Mouse (Mus musculus): Measurements from ENCODE around the gene Olfr715b.

GRCm38 (mm10) chr7:107092920-107093319 is 17.2 kb downstream of the Olfr715b start, which contains the start of gene Olfr17:
- TF ChIP-seq CTCF (IDR thresholded peaks at IDR 0.05; ENCODE audit: low read depth, low read length) (no peak), POLR2A (IDR thresholded peaks at IDR 0.05; ENCODE audit: extremely low read depth, insufficient read depth, low read length) (no peak)

All from liver, adult 2 months (tissue).